Mouse (Mus musculus) CH12.LX (cell line): ENCODE measurements around the gene Dnah7a. TPM values are rescaled to one million over a fixed set of nuclear protein-coding genes. Genes with fewer than 3 reads are reported as not detected.

Experiments
- DNase-seq: peaks from one replicate; pipeline ENCODE4 v3.0.0-alpha.2; 2013; ENCODE audit errors: extremely low read depth
- H3K27ac ChIP-seq: 2 replicates; pipeline ENCODE4 v1.5.1; 2012; ENCODE audit warnings: low read depth, mild to moderate bottlenecking, control low read depth, moderate library complexity; ENCODE audit not compliant: insufficient read depth
- H3K27me3 ChIP-seq: replicated peaks from 2 replicates; pipeline ENCODE3; 2012; ENCODE audit warnings: inconsistent platforms
- H3K36me3 ChIP-seq, 2 experiments: replicated peaks in 1 of 2; 2 replicates each; pipeline versions ENCODE3 to v1.6.1; 2012; ENCODE audit warnings: inconsistent platforms in 1 of 2, low read length in 1 of 2, mild to moderate bottlenecking in 1 of 2, mixed read lengths in 1 of 2, moderate library complexity in 1 of 2; ENCODE audit not compliant: control insufficient read depth in 1 of 2, insufficient read depth in 1 of 2
- H3K4me1 ChIP-seq, 2 experiments: 2 replicates each; pipeline ENCODE4 v1.6.1; 2012; ENCODE audit warnings: inconsistent platforms in 1 of 2, moderate library complexity in 1 of 2; ENCODE audit not compliant: insufficient read depth in 2 of 2, control insufficient read depth in 1 of 2
- H3K4me2 ChIP-seq: 2 replicates; pipeline ENCODE4 v1.6.1; 2012; ENCODE audit warnings: low read depth, mild to moderate bottlenecking, control low read depth; ENCODE audit not compliant: poor library complexity, insufficient read depth, severe bottlenecking
- H3K4me3 ChIP-seq, 3 experiments: fragments of 150-350 bp in 1 of 3; sonication (generic) in 1 of 3; replicated peaks in 1 of 3; 2 replicates each; pipeline versions ENCODE3 to v1.5.1; 2011 to 2012; ENCODE audit warnings: low read depth in 2 of 3, low read length in 2 of 3, mild to moderate bottlenecking in 2 of 3, moderate library complexity in 2 of 3, control low read depth in 1 of 3, improper control_type of control experiment in 1 of 3, inconsistent platforms in 1 of 3, mixed read lengths in 1 of 3; ENCODE audit not compliant: poor library complexity in 1 of 3
- H3K79me2 ChIP-seq: replicated peaks from 2 replicates; pipeline ENCODE4 v1.6.1; 2012; ENCODE audit warnings: mild to moderate bottlenecking, moderate library complexity; ENCODE audit not compliant: control insufficient read depth, poor library complexity, insufficient read depth, severe bottlenecking; ENCODE audit errors: extremely low read depth
- H3K9ac ChIP-seq: 2 replicates; pipeline ENCODE4 v1.6.1; 2012; ENCODE audit warnings: low read depth, mild to moderate bottlenecking, control low read depth, moderate library complexity; ENCODE audit not compliant: insufficient read depth
- H3K9me3 ChIP-seq: replicated peaks from 2 replicates; pipeline ENCODE3; 2012; ENCODE audit warnings: low read length, inconsistent platforms, mixed read lengths
- BHLHE40 ChIP-seq: IDR thresholded peaks from 2 replicates; pipeline ENCODE4 v1.6.1; 2011; ENCODE audit warnings: mild to moderate bottlenecking, low read depth, low read length, improper control_type of control experiment
- CHD1 ChIP-seq: IDR thresholded peaks from 2 replicates; pipeline ENCODE4 v1.6.1; 2012; ENCODE audit warnings: low read depth, low read length, improper control_type of control experiment, inconsistent platforms
- E2F4 ChIP-seq: IDR thresholded peaks from 2 replicates; pipeline ENCODE4 v1.6.1; 2011; ENCODE audit warnings: low read depth, low read length, improper control_type of control experiment; ENCODE audit not compliant: insufficient replicate concordance
- ELF1 ChIP-seq: IDR thresholded peaks from 2 replicates; pipeline ENCODE4 v1.6.1; 2014; ENCODE audit warnings: low read depth, mild to moderate bottlenecking, inconsistent platforms, low read length, improper control_type of control experiment
- EP300 ChIP-seq: IDR thresholded peaks from 2 replicates; pipeline ENCODE4 v1.6.1; 2011; ENCODE audit warnings: low read length, improper control_type of control experiment
- GABPA ChIP-seq: IDR thresholded peaks from 2 replicates; pipeline ENCODE4 v1.6.1; 2012; ENCODE audit warnings: low read depth, low read length, improper control_type of control experiment, inconsistent platforms; ENCODE audit not compliant: insufficient replicate concordance
- HCFC1 ChIP-seq: IDR thresholded peaks from 2 replicates; pipeline ENCODE4 v1.6.1; 2012; ENCODE audit warnings: low read depth, mild to moderate bottlenecking, inconsistent platforms, low read length, improper control_type of control experiment
- IRF4 ChIP-seq: IDR thresholded peaks from 2 replicates; pipeline ENCODE4 v1.6.1; 2014; ENCODE audit warnings: low read depth, mild to moderate bottlenecking, inconsistent platforms, low read length, improper control_type of control experiment
- JUN ChIP-seq: IDR thresholded peaks from 2 replicates; pipeline ENCODE4 v1.6.1; 2011; ENCODE audit warnings: low read depth, mild to moderate bottlenecking, low read length, improper control_type of control experiment, moderate library complexity; ENCODE audit not compliant: insufficient read depth
- KAT2A ChIP-seq: IDR thresholded peaks from 2 replicates; pipeline ENCODE4 v1.6.1; 2012; ENCODE audit warnings: low read length, improper control_type of control experiment, inconsistent platforms; ENCODE audit not compliant: insufficient replicate concordance
- MAX ChIP-seq: IDR thresholded peaks from 2 replicates; pipeline ENCODE4 v1.6.1; 2011; ENCODE audit warnings: low read length, improper control_type of control experiment
- MEF2A ChIP-seq: IDR thresholded peaks from 2 replicates; pipeline ENCODE4 v1.6.1; 2014; ENCODE audit warnings: low read depth, mild to moderate bottlenecking, inconsistent platforms, low read length, improper control_type of control experiment, borderline replicate concordance
- MYC ChIP-seq: IDR thresholded peaks from 2 replicates; pipeline ENCODE4 v1.6.1; 2011; ENCODE audit warnings: low read depth, mild to moderate bottlenecking, improper control_type of control experiment, low read length
- NELFE ChIP-seq: IDR thresholded peaks from 2 replicates; pipeline ENCODE4 v1.6.1; 2011; ENCODE audit warnings: low read depth, low read length, improper control_type of control experiment
- POLR2AphosphoS2 ChIP-seq: IDR thresholded peaks from 2 replicates; pipeline ENCODE4 v1.6.1; 2011; ENCODE audit warnings: low read depth, low read length, improper control_type of control experiment
- RAD21 ChIP-seq: IDR thresholded peaks from 2 replicates; pipeline ENCODE4 v1.6.1; 2011; ENCODE audit warnings: low read depth, mild to moderate bottlenecking, low read length, improper control_type of control experiment, moderate library complexity
- TBP ChIP-seq: conservative IDR thresholded peaks from 2 replicates; pipeline ENCODE4 v1.6.1; 2011; ENCODE audit warnings: low read depth, low read length, improper control_type of control experiment
- TCF12 ChIP-seq: IDR thresholded peaks from 2 replicates; pipeline ENCODE4 v1.6.1; 2014; ENCODE audit warnings: low read depth, mild to moderate bottlenecking, inconsistent platforms, low read length, improper control_type of control experiment
- UBTF ChIP-seq: IDR thresholded peaks from 2 replicates; pipeline ENCODE4 v1.6.1; 2012; ENCODE audit warnings: low read depth, mild to moderate bottlenecking, inconsistent platforms, low read length, improper control_type of control experiment, moderate library complexity
- USF1 ChIP-seq: IDR thresholded peaks from 2 replicates; pipeline ENCODE4 v1.6.1; 2014; ENCODE audit warnings: low read depth, mild to moderate bottlenecking, inconsistent platforms, low read length, improper control_type of control experiment
- ZC3H11A ChIP-seq: IDR thresholded peaks from 2 replicates; pipeline ENCODE4 v1.6.1; 2012; ENCODE audit warnings: low read depth, mild to moderate bottlenecking, inconsistent platforms, low read length, improper control_type of control experiment
- ZKSCAN1 ChIP-seq: IDR thresholded peaks from 2 replicates; pipeline ENCODE4 v1.6.1; 2012; ENCODE audit warnings: low read depth, inconsistent platforms, low read length, improper control_type of control experiment, borderline replicate concordance
- ZMIZ1 ChIP-seq: IDR thresholded peaks from 2 replicates; pipeline ENCODE4 v1.6.1; 2012; ENCODE audit warnings: low read depth, mild to moderate bottlenecking, inconsistent platforms, low read length, improper control_type of control experiment
- ZNF384 ChIP-seq: IDR thresholded peaks from 2 replicates; pipeline ENCODE4 v1.6.1; 2012; ENCODE audit warnings: low read depth, low read length, improper control_type of control experiment, inconsistent platforms
- dilution Hi-C: fragments of 300-500 bp; cut with MboI; formaldehyde crosslinking; loops from 2 replicates; pipeline ENCODE4 v1.14.3; 2020; ENCODE audit warnings: low sequenced_read_pairs; ENCODE audit not compliant: extremely low pct_unique_long_range_greater_than_20kb, extremely low pct_ligation_motif_present
- in situ Hi-C: fragments of 300-500 bp; cut with MboI; formaldehyde crosslinking; loops from 3 replicates; pipeline ENCODE4 v1.14.3; 2019; ENCODE audit warnings: low sequenced_read_pairs, low pct_ligation_motif_present, low pct_unique_long_range_greater_than_20kb, mixed read lengths
- polyA plus RNA-seq: library from polyadenylated mRNA; unstranded; fragments of >175 nt; gene quantifications from 2 replicates; pipeline ENCODE4 v1.2.1, GENCODE M21; 2012; ENCODE audit warnings: low read depth; ENCODE audit not compliant: insufficient read length
- total RNA-seq, 2 experiments: library from RNA; depleted of rRNA; stranded (reverse); fragments of 300-350 nt in 1 of 2; fragments of >200 nt in 1 of 2; gene quantifications; 2 replicates each; pipeline ENCODE4 v1.2.3; 2012 to 2014

The Dnah7a gene
- total and polyA plus RNA-seq, 3 experiments, result 0.04 TPM; not detected in 2

DNA sequence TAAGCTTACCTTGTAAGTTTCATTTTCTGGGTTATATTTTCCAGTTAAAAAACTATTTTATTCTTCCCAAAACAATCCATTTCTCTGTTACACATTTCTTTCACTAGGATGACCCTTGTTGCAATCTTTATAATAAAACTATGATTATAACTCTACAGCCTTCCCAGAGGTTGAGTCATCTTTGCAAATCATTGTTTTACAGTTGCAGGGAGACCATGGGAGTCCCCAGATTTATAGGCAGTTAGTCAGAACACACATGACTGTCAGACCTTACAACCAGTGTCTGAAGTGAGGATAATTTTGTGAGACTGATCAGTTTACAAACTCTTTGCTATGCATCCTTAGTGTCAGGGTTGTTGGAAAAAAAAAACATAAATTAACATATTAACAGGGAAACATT is 14.8 kb upstream of the Dnah7a start:
- Histone ChIP-seq H3K27me3 (no peaks in the 10 kb centered on the region), H3K4me3 (no peak overlapping the region), H3K79me2 (no peaks in the 10 kb centered on the region), H3K4me1 (peaks cover 0 to 6% of the 10 kb centered on the region in 2 experiments; a peak in 2 of 4 replicates), H3K4me2 (no peak overlapping the region), H3K27ac (no peak overlapping the region), H3K9ac (no peak overlapping the region), H3K9me3 (no peaks in the 10 kb centered on the region), H3K36me3 (no peaks in the 10 kb centered on the region)
- dilution Hi-C loops, result no loop called here
- no peak for DNase-seq
- TF ChIP-seq USF1, result no peak
- TF ChIP-seq POLR2AphosphoS2, result no peak
- TF ChIP-seq RAD21, result no peak
- TF ChIP-seq EP300, result no peak
- TF ChIP-seq KAT2A, result no peak
- TF ChIP-seq MYC, result no peak
- TF ChIP-seq CHD1, result no peak
- TF ChIP-seq TCF12, result no peak
- TF ChIP-seq ELF1, result no peak
- no peak for TF ChIP-seq GABPA
- TF ChIP-seq HCFC1, result no peak
- no peak for TF ChIP-seq BHLHE40
- no peak for TF ChIP-seq JUN
- in situ Hi-C loops, result loop anchor here (10.0 to 25.0 kb wide), 2 partner anchors 173 to 616 kb away; no protein-coding TSS in a partner anchor

DNA sequence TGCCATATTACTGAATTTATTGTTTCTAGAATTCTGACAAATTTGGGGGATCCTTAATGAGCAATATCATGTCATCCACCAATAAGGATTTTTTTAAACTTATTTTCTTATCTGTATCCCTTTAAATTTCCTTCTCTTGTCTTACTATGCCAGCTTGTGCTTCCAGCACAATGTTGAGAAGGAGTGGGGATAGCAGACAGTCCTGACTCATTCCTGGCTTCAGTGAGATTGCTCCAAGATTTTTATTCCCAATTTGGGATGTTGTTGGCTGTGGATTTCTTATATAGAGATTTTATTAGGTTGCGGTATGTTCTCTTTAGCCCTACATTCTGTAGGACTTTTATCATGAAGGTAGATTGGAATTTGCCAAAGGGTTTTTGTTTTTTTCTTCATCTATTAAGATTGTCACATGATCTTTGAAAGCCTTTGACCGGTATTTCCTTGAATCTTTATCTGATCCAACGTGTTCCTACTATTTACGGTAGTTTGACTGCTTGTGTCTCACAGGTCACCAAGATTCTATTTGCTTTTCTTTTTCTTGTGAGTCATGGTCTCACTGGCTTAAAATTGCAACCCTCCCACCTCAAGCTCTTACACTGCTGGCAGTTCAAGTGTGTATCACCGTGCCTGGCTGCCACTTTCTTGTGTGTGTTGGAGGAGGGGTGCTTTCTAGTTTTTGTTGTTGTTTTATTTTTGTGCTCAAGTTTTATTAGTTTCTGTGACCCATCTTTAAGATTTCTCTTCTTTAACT is 14.2 kb upstream of the Dnah7a start:
- TF ChIP-seq TBP (no peak), UBTF (no peak), IRF4 (no peak), ZNF384 (no peak), ZC3H11A (no peak), JUN (no peak), ZMIZ1 (no peak), GABPA (no peak), MEF2A (no peak), RAD21 (no peak), EP300 (no peak), BHLHE40 (no peak), E2F4 (no peak), HCFC1 (no peak), ZKSCAN1 (no peak), USF1 (no peak), NELFE (no peak), MYC (no peak), POLR2AphosphoS2 (no peak), MAX (no peak)
- dilution Hi-C loops (no loop called here), in situ Hi-C loops (loop anchor here (10.0 to 25.0 kb wide), 2 partner anchors 174 to 617 kb away; no protein-coding TSS in a partner anchor)
- H3K79me2 ChIP-seq, result no peaks in the 10 kb centered on the region
- no peak for DNase-seq
- no peak overlapping the region for H3K27ac ChIP-seq
- H3K36me3 ChIP-seq, result no peaks in the 10 kb centered on the region
- no peak overlapping the region for H3K9ac ChIP-seq
- peaks cover 0 to 6% of the 10 kb centered on the region in 2 experiments; a peak in 2 of 4 replicates for H3K4me1 ChIP-seq
- H3K4me3 ChIP-seq, result no peak overlapping the region
- no peak overlapping the region for H3K4me2 ChIP-seq
- no peaks in the 10 kb centered on the region for H3K9me3 ChIP-seq
- H3K27me3 ChIP-seq, result no peaks in the 10 kb centered on the region
